27 mouse cellular contexts compared by ENCODE assay signal in genomic region chr10:7020551-7020950, GRCm38 (mm10). TPM values are rescaled to one million over a fixed set of nuclear protein-coding genes. Genes with fewer than 3 reads are reported as not detected.
DNase-seq lines count a peak whose midpoint lies in the region; ATAC-seq and TF ChIP-seq lines count a peak whose summit lies in the region.
"Had no signal": no experiment of that assay in that cellular context is flagged by ENCODE, and none has a peak within 500 bp of the region (broad histone marks: within the 10 kb centered on the region; RNA-seq: fewer than 3 reads in every experiment).

No protein-coding gene starts in this region.

- H3K4me3 ChIP-seq in embryonic facial prominence, embryonic 12.5 days: no peak overlapping the region
- no peak overlapping the region for H3K4me3 ChIP-seq in embryonic facial prominence, embryonic 10.5 days
- H3K4me3 ChIP-seq in stomach, embryonic 14.5 days (ENCODE audit: low read depth, low read length): no peak overlapping the region
- H3K4me3 ChIP-seq in stomach, postnatal 0 days (ENCODE audit: low read depth, low read length): no peak overlapping the region
- H3K4me3 ChIP-seq in limb, embryonic 14.5 days (replicated peaks; ENCODE audit: low read length): no peak overlapping the region
- H3K4me3 ChIP-seq in hindbrain, embryonic 13.5 days: no peak overlapping the region
- H3K4me3 ChIP-seq in midbrain, embryonic 16.5 days (ENCODE audit: low read depth, low read length): no peak overlapping the region
- H3K4me3 ChIP-seq: embryonic facial prominence, embryonic 15.5 days; erythroblast, embryonic 14.5 days; forebrain, embryonic 10.5 days; forebrain, embryonic 12.5 days had no signal

- TF ChIP-seq EP300 in stomach, postnatal 0 days (optimal IDR thresholded peaks at IDR 0.05): no peak

- H3K9me3 ChIP-seq in embryonic facial prominence, embryonic 12.5 days: no peaks in the 10 kb centered on the region
- H3K9me3 ChIP-seq in embryonic facial prominence, embryonic 10.5 days: no peaks in the 10 kb centered on the region
- no peaks in the 10 kb centered on the region for H3K9me3 ChIP-seq in stomach, embryonic 14.5 days (ENCODE audit: control insufficient read depth, low read depth, low read length)
- H3K9me3 ChIP-seq in stomach, postnatal 0 days (ENCODE audit: control insufficient read depth, low read length): no peaks in the 10 kb centered on the region
- no peaks in the 10 kb centered on the region for H3K9me3 ChIP-seq in limb, embryonic 14.5 days (ENCODE audit: control insufficient read depth, low read length)
- no peaks in the 10 kb centered on the region for H3K9me3 ChIP-seq in hindbrain, embryonic 13.5 days
- no peaks in the 10 kb centered on the region for H3K9me3 ChIP-seq in midbrain, embryonic 16.5 days (replicated peaks; ENCODE audit: control insufficient read depth, low read length, poor library complexity, severe bottlenecking)
- H3K9me3 ChIP-seq: embryonic facial prominence, embryonic 15.5 days; forebrain, embryonic 10.5 days; forebrain, embryonic 12.5 days; G1E had no signal

- peak; percentile 56; the same call in 1 of the 2 replicates for ATAC-seq in embryonic facial prominence, embryonic 12.5 days (ENCODE audit: insufficient number of reproducible peaks, insufficient read depth, low FRiP score, low TSS enrichment)
- ATAC-seq in stomach, embryonic 14.5 days (ENCODE audit: insufficient number of reproducible peaks, insufficient read depth, low FRiP score, low read depth): no peak
- ATAC-seq in stomach, postnatal 0 days (ENCODE audit: low FRiP score, low TSS enrichment): no peak
- ATAC-seq in limb, embryonic 14.5 days (ENCODE audit: low FRiP score, low read depth): peak; percentile 78; the same call in 1 of the 2 replicates
- ATAC-seq in hindbrain, embryonic 13.5 days (ENCODE audit: low FRiP score): no peak
- ATAC-seq in midbrain, embryonic 16.5 days: no peak
- ATAC-seq: activated CD4-positive, CD25-positive, alpha-beta regulatory T cell, adult 4 months; CD4-positive, CD25-positive, alpha-beta regulatory T cell, adult 4 months; forebrain, embryonic 14.5 days; forebrain, embryonic 16.5 days had no signal

- TF ChIP-seq CTCF in stomach, postnatal 0 days (IDR thresholded peaks at IDR 0.05; ENCODE audit: low read depth): no peak

- no peaks in the 10 kb centered on the region for H3K4me1 ChIP-seq in embryonic facial prominence, embryonic 12.5 days
- H3K4me1 ChIP-seq in embryonic facial prominence, embryonic 10.5 days: no peaks in the 10 kb centered on the region
- no peaks in the 10 kb centered on the region for H3K4me1 ChIP-seq in stomach, embryonic 14.5 days (ENCODE audit: control insufficient read depth, insufficient read depth, low read length)
- H3K4me1 ChIP-seq in stomach, postnatal 0 days (replicated peaks; ENCODE audit: control insufficient read depth, insufficient read depth): no peaks in the 10 kb centered on the region
- no peaks in the 10 kb centered on the region for H3K4me1 ChIP-seq in limb, embryonic 14.5 days (ENCODE audit: control insufficient read depth, insufficient read depth, low read length)
- H3K4me1 ChIP-seq in hindbrain, embryonic 13.5 days (replicated peaks): no peaks in the 10 kb centered on the region
- no peaks in the 10 kb centered on the region for H3K4me1 ChIP-seq in midbrain, embryonic 16.5 days (ENCODE audit: control insufficient read depth, insufficient read depth, low read length)
- H3K4me1 ChIP-seq: embryonic facial prominence, embryonic 15.5 days; forebrain, embryonic 10.5 days; forebrain, embryonic 12.5 days had no signal

- no peak for TF ChIP-seq POLR2A in limb, embryonic 14.5 days (IDR thresholded peaks at IDR 0.05; ENCODE audit: borderline replicate concordance, extremely low read depth, insufficient read depth, insufficient read length)

- no peak for DNase-seq in embryonic facial prominence, embryonic 10.5 days (ENCODE audit: low spot score)
- no peak for DNase-seq in stomach, postnatal 0 days (ENCODE audit: low spot score)
- no peak for DNase-seq in limb, embryonic 14.5 days (ENCODE audit: low spot score)
- DNase-seq: adrenal gland, adult 8-10 months; adrenal gland, postnatal 14 days; adrenal gland, postnatal 36 days; B cell, adult 2 months; cerebellum, adult 11-12 months; cerebellum, adult 2 months; cerebellum, adult 9-10 months; cerebellum, postnatal 10 days; cerebellum, postnatal 25 days had no signal

- no peak overlapping the region for H3K9ac ChIP-seq in embryonic facial prominence, embryonic 12.5 days
- no peak overlapping the region for H3K9ac ChIP-seq in stomach, embryonic 14.5 days (replicated peaks; ENCODE audit: low read depth, low read length)
- H3K9ac ChIP-seq in stomach, postnatal 0 days (ENCODE audit: low read length): no peak overlapping the region
- H3K9ac ChIP-seq in limb, embryonic 14.5 days (ENCODE audit: low read depth, low read length, severe bottlenecking): no peak overlapping the region
- no peak overlapping the region for H3K9ac ChIP-seq in hindbrain, embryonic 13.5 days
- H3K9ac ChIP-seq in midbrain, embryonic 16.5 days (ENCODE audit: low read depth, low read length): no peak overlapping the region
- H3K9ac ChIP-seq: embryonic facial prominence, embryonic 15.5 days; forebrain, embryonic 12.5 days had no signal

- no peak overlapping the region for H3K4me2 ChIP-seq in embryonic facial prominence, embryonic 12.5 days (replicated peaks)
- no peak overlapping the region for H3K4me2 ChIP-seq in stomach, embryonic 14.5 days (replicated peaks; ENCODE audit: low read depth, low read length)
- no peak overlapping the region for H3K4me2 ChIP-seq in stomach, postnatal 0 days (replicated peaks; ENCODE audit: low read depth)
- H3K4me2 ChIP-seq in limb, embryonic 14.5 days (replicated peaks; ENCODE audit: low read depth, low read length, severe bottlenecking): no peak overlapping the region
- H3K4me2 ChIP-seq in hindbrain, embryonic 13.5 days: no peak overlapping the region
- no peak overlapping the region for H3K4me2 ChIP-seq in midbrain, embryonic 16.5 days (ENCODE audit: low read length)
- H3K4me2 ChIP-seq: embryonic facial prominence, embryonic 15.5 days; forebrain, embryonic 12.5 days had no signal

- no peak overlapping the region for H3K27ac ChIP-seq in embryonic facial prominence, embryonic 12.5 days
- no peak overlapping the region for H3K27ac ChIP-seq in embryonic facial prominence, embryonic 10.5 days (replicated peaks)
- peak overlapping the region; percentile 56; the same call in 1 of the 2 replicates for H3K27ac ChIP-seq in stomach, embryonic 14.5 days (ENCODE audit: low read length)
- H3K27ac ChIP-seq in stomach, postnatal 0 days (replicated peaks): no peak overlapping the region
- no peak overlapping the region for H3K27ac ChIP-seq in limb, embryonic 14.5 days (replicated peaks; ENCODE audit: low read depth, low read length)
- H3K27ac ChIP-seq in hindbrain, embryonic 13.5 days: no peak overlapping the region
- no peak overlapping the region for H3K27ac ChIP-seq in midbrain, embryonic 16.5 days (ENCODE audit: low read length)
- H3K27ac ChIP-seq: embryonic facial prominence, embryonic 15.5 days; forebrain, embryonic 10.5 days; forebrain, embryonic 12.5 days had no signal

- 64% methylated on average over 9 of the region's 9 CpGs for WGBS in embryonic facial prominence, embryonic 12.5 days
- WGBS in embryonic facial prominence, embryonic 10.5 days: 88% methylated on average over 9 of the region's 9 CpGs
- 60% methylated on average over 9 of the region's 9 CpGs for WGBS in stomach, embryonic 14.5 days
- WGBS in stomach, postnatal 0 days: 72% methylated on average over 9 of the region's 9 CpGs
- WGBS in limb, embryonic 14.5 days: 90% methylated on average over 9 of the region's 9 CpGs
- WGBS in hindbrain, embryonic 13.5 days: 93% methylated on average over 9 of the region's 9 CpGs
- 93% methylated on average over 9 of the region's 9 CpGs for WGBS in midbrain, embryonic 16.5 days

- no peaks in the 10 kb centered on the region for H3K27me3 ChIP-seq in embryonic facial prominence, embryonic 12.5 days
- H3K27me3 ChIP-seq in embryonic facial prominence, embryonic 10.5 days (replicated peaks; ENCODE audit: low read depth, poor library complexity, severe bottlenecking): no peaks in the 10 kb centered on the region
- no peaks in the 10 kb centered on the region for H3K27me3 ChIP-seq in stomach, embryonic 14.5 days (ENCODE audit: control insufficient read depth, insufficient read depth, low read length)
- H3K27me3 ChIP-seq in stomach, postnatal 0 days (ENCODE audit: control insufficient read depth, insufficient read depth, low read length): no peaks in the 10 kb centered on the region
- no peaks in the 10 kb centered on the region for H3K27me3 ChIP-seq in limb, embryonic 14.5 days (ENCODE audit: control insufficient read depth, insufficient read depth, low read length)
- no peaks in the 10 kb centered on the region for H3K27me3 ChIP-seq in hindbrain, embryonic 13.5 days
- no peaks in the 10 kb centered on the region for H3K27me3 ChIP-seq in midbrain, embryonic 16.5 days (ENCODE audit: control insufficient read depth, insufficient read depth, low read depth, low read length)
- H3K27me3 ChIP-seq: CH12.LX; embryonic facial prominence, embryonic 15.5 days; forebrain, embryonic 12.5 days; Patski had no signal

- H3K36me3 ChIP-seq in embryonic facial prominence, embryonic 12.5 days: no peaks in the 10 kb centered on the region
- no peaks in the 10 kb centered on the region for H3K36me3 ChIP-seq in embryonic facial prominence, embryonic 10.5 days (replicated peaks)
- no peaks in the 10 kb centered on the region for H3K36me3 ChIP-seq in stomach, embryonic 14.5 days (ENCODE audit: control insufficient read depth, insufficient read depth, low read length)
- no peaks in the 10 kb centered on the region for H3K36me3 ChIP-seq in stomach, postnatal 0 days (ENCODE audit: control insufficient read depth, insufficient read depth, low read length)
- no peaks in the 10 kb centered on the region for H3K36me3 ChIP-seq in limb, embryonic 14.5 days (ENCODE audit: control insufficient read depth, insufficient read depth, low read length)
- no peaks in the 10 kb centered on the region for H3K36me3 ChIP-seq in hindbrain, embryonic 13.5 days
- H3K36me3 ChIP-seq in midbrain, embryonic 16.5 days (ENCODE audit: control insufficient read depth, insufficient read depth, low read length): no peaks in the 10 kb centered on the region
- H3K36me3 ChIP-seq: embryonic facial prominence, embryonic 15.5 days; forebrain, embryonic 10.5 days; forebrain, embryonic 12.5 days; G1E had no signal

RNA-seq across cellular contexts. Expression of gene Ipcef1, which starts 31.7 kb away (rescaled TPM):
- 0.34 and 0.51 TPM in 2 replicates for polyA plus RNA-seq in embryonic facial prominence, embryonic 12.5 days (2016; fragmentation: Nextera tagmentation; extraction: Ambion mirVana)
- polyA plus RNA-seq in embryonic facial prominence, embryonic 10.5 days (2016; fragmentation: Nextera tagmentation; extraction: Ambion mirVana): 0.10 and 0.16 TPM in 2 replicates
- 0.87 and 1.0 TPM in 2 replicates for polyA plus RNA-seq in stomach, embryonic 14.5 days (2014; fragmentation: Nextera tagmentation; extraction: Ambion mirVana)
- 0.30 and 0.35 TPM in 2 replicates for polyA plus RNA-seq in stomach, postnatal 0 days (2015; fragmentation: Nextera tagmentation; extraction: Ambion mirVana)
- polyA plus RNA-seq in limb, embryonic 14.5 days (2012; rRNA removed): 0.31 and 0.36 TPM in 2 replicates
- 0.18 and 0.29 TPM in 2 replicates for polyA plus RNA-seq in limb, embryonic 14.5 days (2014; fragmentation: Nextera tagmentation; extraction: Ambion mirVana)
- polyA plus RNA-seq in hindbrain, embryonic 13.5 days (2015; fragmentation: Nextera tagmentation; extraction: Ambion mirVana): 0.69 and 1.3 TPM in 2 replicates
- 0.98 and 1.6 TPM in 2 replicates for polyA plus RNA-seq in midbrain, embryonic 16.5 days (2015; fragmentation: Nextera tagmentation; extraction: Ambion mirVana)
- polyA plus RNA-seq: G1E, Patski had no signal

Comparison
In these comparisons a context has a peak if more than half of its experiments do, and no peak if none do; other contexts are left out.
1. ATAC-seq: peak in embryonic facial prominence, embryonic 12.5 days (single experiment) and limb, embryonic 14.5 days (single experiment); none in stomach, embryonic 14.5 days (single experiment), stomach, postnatal 0 days (single experiment), hindbrain, embryonic 13.5 days (single experiment) and midbrain, embryonic 16.5 days (single experiment).